Mouse (Mus musculus): ENCODE measurements around the gene Cdc7. TPM values are rescaled to one million over a fixed set of nuclear protein-coding genes. Genes with fewer than 3 reads are reported as not detected.
"Not testable (repeated sequence)": the region's sequence is repeated elsewhere in the genome, so short reads cannot be mapped to it uniquely, and the experiment has no call there.

Cdc7 gene
- polyA plus RNA-seq, 1 experiment from 2014 or later, result 29.2 TPM

- Histone ChIP-seq H3K9me3 (replicated peaks; ENCODE audit: control insufficient read depth, low read length) (peaks cover 11% of the 10 kb centered on the region), H3K9ac (ENCODE audit: low read length) (no peak overlapping the region), H3K4me1 (ENCODE audit: control insufficient read depth, insufficient read depth, low read length) (peaks cover 4% of the 10 kb centered on the region), H3K27ac (ENCODE audit: low read length) (no peak overlapping the region), H3K27me3 (ENCODE audit: control insufficient read depth, insufficient read depth, low read length) (no peaks in the 10 kb centered on the region), H3K36me3 (ENCODE audit: control insufficient read depth, insufficient read depth) (no peaks in the 10 kb centered on the region), H3K4me3 (ENCODE audit: low read length) (no peak overlapping the region), H3K4me2 (ENCODE audit: low read depth, low read length) (no peak overlapping the region)
- WGBS, result 53% methylated on average over 3 of the region's 3 CpGs
- ATAC-seq (replicated peaks; ENCODE audit: extremely low read depth, insufficient read depth, low FRiP score), result no peak
Observed at GRCm38 (mm10) chr5:106959031-106959430, 5.1 kb upstream of the Cdc7 start.

DNA sequence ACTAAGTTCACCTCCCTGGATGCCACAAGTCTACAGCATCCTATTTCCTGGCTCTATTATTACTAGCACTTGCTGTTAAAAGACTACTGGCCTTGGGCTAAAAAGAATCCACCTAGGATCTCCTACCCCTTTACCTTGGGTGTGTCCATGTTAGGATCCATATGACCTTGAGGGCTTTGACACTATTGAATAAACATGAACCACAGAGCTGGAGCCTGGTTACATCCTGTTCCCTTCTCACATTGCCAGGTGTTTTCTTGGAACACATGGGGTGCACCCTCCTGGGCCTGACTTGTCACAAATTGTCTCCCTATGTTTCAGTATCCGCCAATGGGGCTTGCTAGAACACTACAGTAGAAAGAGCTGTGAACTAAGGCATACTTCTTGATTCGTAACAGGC, 3.7 kb upstream of the Cdc7 start:
- Histone ChIP-seq H3K9ac (ENCODE audit: low read length) (no peak overlapping the region), H3K27me3 (ENCODE audit: control insufficient read depth, insufficient read depth, low read length) (no peaks in the 10 kb centered on the region), H3K9me3 (replicated peaks; ENCODE audit: control insufficient read depth, low read length) (peaks cover 7% of the 10 kb centered on the region), H3K4me3 (ENCODE audit: low read length) (no peak overlapping the region), H3K4me1 (ENCODE audit: control insufficient read depth, insufficient read depth, low read length) (peaks cover 7% of the 10 kb centered on the region), H3K4me2 (ENCODE audit: low read depth, low read length) (no peak overlapping the region), H3K27ac (ENCODE audit: low read length) (no peak overlapping the region), H3K36me3 (ENCODE audit: control insufficient read depth, insufficient read depth) (no peaks in the 10 kb centered on the region)
- 78% methylated on average over 2 of the region's 2 CpGs for WGBS
- ATAC-seq (replicated peaks; ENCODE audit: extremely low read depth, insufficient read depth, low FRiP score), result no peak

GRCm38 (mm10) chr5:106964513-106965014, 442 bp downstream of the Cdc7 start:
- H3K36me3 ChIP-seq (ENCODE audit: control insufficient read depth, insufficient read depth), result peaks cover 6% of the 10 kb centered on the region; the same call in 1 of the 2 replicates
- H3K9ac ChIP-seq (ENCODE audit: low read length), result peak overlapping the region; percentile 89
- H3K4me2 ChIP-seq (ENCODE audit: low read depth, low read length), result peak overlapping the region; percentile 77
- peaks cover 8% of the 10 kb centered on the region for H3K4me1 ChIP-seq (ENCODE audit: control insufficient read depth, insufficient read depth, low read length)
- H3K9me3 ChIP-seq (replicated peaks; ENCODE audit: control insufficient read depth, low read length), result peaks cover 4% of the 10 kb centered on the region
- under 1% methylated on average over 41 of the region's 41 CpGs for WGBS
- H3K27me3 ChIP-seq (ENCODE audit: control insufficient read depth, insufficient read depth, low read length), result no peaks in the 10 kb centered on the region
- peak overlapping the region; percentile 95 for H3K4me3 ChIP-seq (ENCODE audit: low read length)
- H3K27ac ChIP-seq (ENCODE audit: low read length), result peak overlapping the region; percentile 68
- ATAC-seq (replicated peaks; ENCODE audit: extremely low read depth, insufficient read depth, low FRiP score), result peak; percentile 76

GRCm38 (mm10) chr5:106966443-106966842, 2.3 kb downstream of the Cdc7 start:
- Histone ChIP-seq H3K4me1 (ENCODE audit: control insufficient read depth, insufficient read depth, low read length) (peaks cover 8% of the 10 kb centered on the region), H3K9ac (ENCODE audit: low read length) (no peak overlapping the region), H3K4me2 (ENCODE audit: low read depth, low read length) (no peak overlapping the region), H3K36me3 (ENCODE audit: control insufficient read depth, insufficient read depth) (peaks cover 17% of the 10 kb centered on the region; the same call in 1 of the 2 replicates), H3K27me3 (ENCODE audit: control insufficient read depth, insufficient read depth, low read length) (no peaks in the 10 kb centered on the region), H3K27ac (ENCODE audit: low read length) (no peak overlapping the region), H3K9me3 (replicated peaks; ENCODE audit: control insufficient read depth, low read length) (no peaks in the 10 kb centered on the region), H3K4me3 (ENCODE audit: low read length) (no peak overlapping the region)
- 86% methylated on average over 3 of the region's 3 CpGs for WGBS
- no peak for ATAC-seq (replicated peaks; ENCODE audit: extremely low read depth, insufficient read depth, low FRiP score)

GRCm38 (mm10) chr5:106967578-106967977, 3.5 kb downstream of the Cdc7 start:
- no peak for ATAC-seq (replicated peaks; ENCODE audit: extremely low read depth, insufficient read depth, low FRiP score)

GRCm38 (mm10) chr5:106973883-106974282, 9.8 kb downstream of the Cdc7 start:
- H3K9me3 ChIP-seq (replicated peaks; ENCODE audit: control insufficient read depth, low read length), result no peaks in the 10 kb centered on the region
- H3K4me3 ChIP-seq (ENCODE audit: low read length), result no peak overlapping the region
- no peak overlapping the region for H3K4me2 ChIP-seq (ENCODE audit: low read depth, low read length)
- no peak overlapping the region for H3K9ac ChIP-seq (ENCODE audit: low read length)
- H3K27ac ChIP-seq (ENCODE audit: low read length), result no peak overlapping the region
- peaks cover 50% of the 10 kb centered on the region for H3K36me3 ChIP-seq (ENCODE audit: control insufficient read depth, insufficient read depth)
- 87% methylated on average over 7 of the region's 7 CpGs for WGBS
- H3K4me1 ChIP-seq (ENCODE audit: control insufficient read depth, insufficient read depth, low read length), result 0 out of 2 replicates have a peak, but pooled peaks cover 2% of the 10 kb centered on the region
- no peak for ATAC-seq (replicated peaks; ENCODE audit: extremely low read depth, insufficient read depth, low FRiP score)
- H3K27me3 ChIP-seq (ENCODE audit: control insufficient read depth, insufficient read depth, low read length), result no peaks in the 10 kb centered on the region

More at GRCm38 (mm10) chr5:106967578-106967977, 3.5 kb downstream of the Cdc7 start:
- no peak overlapping the region for H3K4me3 ChIP-seq (ENCODE audit: low read length)
- peaks cover 10% of the 10 kb centered on the region for H3K4me1 ChIP-seq (ENCODE audit: control insufficient read depth, insufficient read depth, low read length)
- no peaks in the 10 kb centered on the region for H3K27me3 ChIP-seq (ENCODE audit: control insufficient read depth, insufficient read depth, low read length)
- WGBS, result 91% methylated on average over 1 of the region's 1 CpGs
- no peaks in the 10 kb centered on the region for H3K9me3 ChIP-seq (replicated peaks; ENCODE audit: control insufficient read depth, low read length)
- H3K36me3 ChIP-seq (ENCODE audit: control insufficient read depth, insufficient read depth), result peaks cover 20% of the 10 kb centered on the region; the same call in 1 of the 2 replicates
- H3K27ac ChIP-seq (ENCODE audit: low read length), result no peak overlapping the region
- H3K9ac ChIP-seq (ENCODE audit: low read length), result no peak overlapping the region
- no peak overlapping the region for H3K4me2 ChIP-seq (ENCODE audit: low read depth, low read length)

GRCm38 (mm10) chr5:106979156-106979555, 15.0 kb downstream of the Cdc7 start:
- Histone ChIP-seq H3K4me2 (ENCODE audit: low read depth, low read length) (no peak overlapping the region), H3K27me3 (ENCODE audit: control insufficient read depth, insufficient read depth, low read length) (no peaks in the 10 kb centered on the region), H3K36me3 (ENCODE audit: control insufficient read depth, insufficient read depth) (peaks cover 38% of the 10 kb centered on the region), H3K27ac (ENCODE audit: low read length) (no peak overlapping the region), H3K9ac (ENCODE audit: low read length) (no peak overlapping the region), H3K4me1 (ENCODE audit: control insufficient read depth, insufficient read depth, low read length) (no peaks in the 10 kb centered on the region), H3K9me3 (replicated peaks; ENCODE audit: control insufficient read depth, low read length) (no peaks in the 10 kb centered on the region), H3K4me3 (ENCODE audit: low read length) (no peak overlapping the region)
- 75% methylated on average over 7 of the region's 7 CpGs for WGBS
- ATAC-seq (replicated peaks; ENCODE audit: extremely low read depth, insufficient read depth, low FRiP score), result no peak

DNA sequence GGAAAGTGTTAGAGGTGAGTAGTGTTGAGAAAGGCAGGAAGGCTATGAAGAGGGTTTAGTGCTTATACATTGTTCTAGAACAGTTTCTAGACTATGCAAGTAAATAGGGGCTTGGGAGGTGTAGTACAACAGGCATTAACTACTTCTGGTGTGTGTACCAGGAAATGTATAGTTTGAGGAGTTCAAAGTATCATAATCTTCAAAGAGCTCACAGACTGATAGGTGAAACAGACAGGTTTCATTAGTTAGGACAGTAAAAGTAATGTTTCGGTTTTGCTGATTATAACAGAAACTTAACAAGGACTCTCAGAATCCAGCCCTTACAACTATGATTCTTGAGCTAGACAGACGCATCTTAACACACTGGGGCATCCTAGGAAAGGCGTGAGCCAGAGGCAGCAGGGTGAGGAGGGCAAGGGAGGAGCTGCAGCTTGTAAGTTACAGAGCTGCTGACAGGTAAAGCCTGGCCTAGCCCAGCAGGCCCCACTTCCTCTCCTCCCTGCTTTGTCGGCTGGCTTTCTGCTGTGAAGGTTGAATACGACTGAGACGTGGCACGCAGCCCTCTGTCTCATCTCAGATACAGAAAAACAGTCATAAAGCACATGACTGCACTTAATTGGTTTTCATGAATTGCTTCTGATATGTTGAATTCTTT, 18.3 kb downstream of the Cdc7 start:
- H3K4me2 ChIP-seq (ENCODE audit: low read depth, low read length), result no peak overlapping the region
- H3K36me3 ChIP-seq (ENCODE audit: control insufficient read depth, insufficient read depth), result peaks cover 17% of the 10 kb centered on the region
- H3K27me3 ChIP-seq (ENCODE audit: control insufficient read depth, insufficient read depth, low read length), result no peaks in the 10 kb centered on the region
- H3K4me3 ChIP-seq (ENCODE audit: low read length), result no peak overlapping the region
- H3K9me3 ChIP-seq (replicated peaks; ENCODE audit: control insufficient read depth, low read length), result no peaks in the 10 kb centered on the region
- ATAC-seq (replicated peaks; ENCODE audit: extremely low read depth, insufficient read depth, low FRiP score), result no peak
- no peak overlapping the region for H3K27ac ChIP-seq (ENCODE audit: low read length)
- no peaks in the 10 kb centered on the region for H3K4me1 ChIP-seq (ENCODE audit: control insufficient read depth, insufficient read depth, low read length)
- H3K9ac ChIP-seq (ENCODE audit: low read length), result no peak overlapping the region; the same call in 1 of the 2 replicates
- 45% methylated on average over 7 of the region's 7 CpGs for WGBS

DNA sequence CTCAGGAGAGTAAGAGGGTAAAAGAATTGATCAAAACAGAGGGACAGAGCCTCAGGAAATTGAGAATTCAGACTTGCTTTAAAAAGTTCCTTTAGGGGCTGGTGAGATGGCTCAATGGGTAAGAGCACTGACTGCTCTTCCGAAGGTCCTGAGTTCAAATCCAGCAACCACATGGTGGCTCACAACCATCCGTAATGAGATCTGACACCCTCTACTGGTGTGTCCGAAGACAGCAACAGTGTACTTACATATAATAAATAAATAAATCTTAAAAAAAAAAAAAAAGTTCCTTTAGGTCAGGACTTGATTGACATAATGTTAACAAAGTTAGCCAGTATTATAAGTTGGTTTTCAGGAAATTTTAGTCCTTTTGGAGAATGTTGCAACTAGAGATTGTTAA, 20.8 kb downstream of the Cdc7 start:
- not testable (repeated sequence) for H3K4me1 ChIP-seq (ENCODE audit: control insufficient read depth, insufficient read depth, low read length); H3K4me2 ChIP-seq (ENCODE audit: low read depth, low read length); ATAC-seq (replicated peaks; ENCODE audit: extremely low read depth, insufficient read depth, low FRiP score); H3K4me3 ChIP-seq (ENCODE audit: low read length); H3K27ac ChIP-seq (ENCODE audit: low read length); H3K27me3 ChIP-seq (ENCODE audit: control insufficient read depth, insufficient read depth, low read length); H3K9ac ChIP-seq (ENCODE audit: low read length); H3K9me3 ChIP-seq (replicated peaks; ENCODE audit: control insufficient read depth, low read length)
- H3K36me3 ChIP-seq (ENCODE audit: control insufficient read depth, insufficient read depth), result peaks cover 15% of the 10 kb centered on the region
- 92% methylated on average over 3 of the region's 3 CpGs for WGBS
